Mouse (Mus musculus): ENCODE data around the gene Osbpl3. TPM values are rescaled to one million over a fixed set of nuclear protein-coding genes. Genes with fewer than 3 reads are reported as not detected.

Gene Osbpl3
- total and polyA plus RNA-seq, 3 experiments: 0.16 TPM; not detected in 2

DNA sequence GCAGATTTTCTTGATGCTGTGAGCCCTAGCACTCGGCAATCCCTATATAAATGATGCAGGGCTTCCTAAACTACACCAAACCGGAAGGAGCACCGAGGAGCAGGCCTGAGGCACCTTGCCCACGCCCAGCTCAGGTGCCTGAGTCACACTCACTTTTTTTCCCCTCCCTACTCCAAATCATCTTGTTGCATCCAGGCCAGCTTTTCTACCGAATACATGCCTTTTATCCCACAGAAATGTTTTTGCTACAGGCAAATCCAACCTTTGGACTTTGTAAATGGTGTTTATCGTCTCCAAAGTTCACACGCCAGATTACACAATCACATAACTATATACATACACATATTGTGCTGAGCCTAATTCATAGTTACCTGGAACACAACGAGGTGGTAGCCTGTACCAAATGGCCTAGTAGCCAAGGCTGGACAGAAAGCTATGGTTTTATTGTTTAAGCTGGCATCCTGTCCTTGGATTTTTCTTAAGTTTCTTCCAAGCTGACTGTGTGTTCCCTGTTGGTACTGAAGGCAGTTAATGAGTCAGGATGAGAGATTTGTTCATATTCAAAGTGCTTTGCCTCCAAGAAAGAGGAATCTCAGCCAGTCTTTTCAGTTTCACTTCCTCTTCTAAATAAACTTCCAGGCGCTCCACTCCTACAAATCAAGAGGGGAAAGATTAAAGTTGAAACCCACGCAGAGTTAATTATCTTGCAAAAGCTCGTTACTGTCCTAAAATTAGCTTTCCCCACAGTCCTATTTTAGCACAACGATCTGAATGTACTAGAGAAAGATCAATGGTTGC, 1.7 kb upstream of the Osbpl3 start:
- Histone ChIP-seq H3K9me3 (replicated peaks) (no peaks in the 10 kb centered on the region), H3K4me1 (ENCODE audit: insufficient read depth, low read depth, low read length) (no peaks in the 10 kb centered on the region), H3K27me3 (ENCODE audit: insufficient read depth, low read length) (peaks cover 30% of the 10 kb centered on the region), H3K36me3 (replicated peaks) (no peaks in the 10 kb centered on the region), H3K4me3 (ENCODE audit: low read depth, low read length) (no peak overlapping the region)
- DNase-seq (ENCODE audit: low spot score): no peak
- no peak for ATAC-seq (ENCODE audit: extremely low read depth, insufficient number of reproducible peaks, low FRiP score, poor library complexity, severe bottlenecking)
- TF ChIP-seq CTCF (IDR thresholded peaks at IDR 0.05; ENCODE audit: low read depth, low read length): no peak
- no peak for TF ChIP-seq GATA2 (IDR thresholded peaks at IDR 0.05; ENCODE audit: borderline replicate concordance, low read depth, low read length)
- no peak for TF ChIP-seq TAL1 (conservative IDR thresholded peaks at IDR 0.05; ENCODE audit: low read depth, low read length)
- no peak for TF ChIP-seq POLR2AphosphoS5 (IDR thresholded peaks at IDR 0.05; ENCODE audit: insufficient replicate concordance, low read depth, low read length)
- TF ChIP-seq GATA1 (IDR thresholded peaks at IDR 0.05; ENCODE audit: borderline replicate concordance, low read length): no peak

DNA sequence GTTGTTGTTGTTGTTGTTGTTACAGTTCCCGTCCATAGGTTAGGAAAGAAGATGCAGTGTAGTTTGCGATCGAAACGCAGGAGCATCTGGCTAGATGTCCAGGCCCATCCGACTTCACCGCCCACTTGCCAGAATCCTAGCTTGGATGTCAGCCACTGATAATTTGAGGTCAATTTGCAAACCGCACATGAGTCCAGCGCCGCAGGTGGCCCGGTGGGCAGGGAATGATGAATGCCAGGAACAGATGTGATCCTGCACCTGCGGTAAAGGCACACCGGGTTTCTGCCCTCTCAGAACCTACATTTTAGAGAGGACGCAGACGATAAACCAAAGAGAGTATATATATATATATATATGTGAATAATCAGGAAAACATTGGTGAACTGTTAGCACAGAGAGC, 705 bp upstream of the Osbpl3 start:
- Histone ChIP-seq H3K36me3 (replicated peaks) (no peaks in the 10 kb centered on the region), H3K4me1 (ENCODE audit: insufficient read depth, low read depth, low read length) (no peaks in the 10 kb centered on the region), H3K4me3 (ENCODE audit: low read depth, low read length) (no peak overlapping the region), H3K9me3 (replicated peaks) (no peaks in the 10 kb centered on the region), H3K27me3 (ENCODE audit: insufficient read depth, low read length) (peaks cover 32% of the 10 kb centered on the region)
- TF ChIP-seq GATA2 (IDR thresholded peaks at IDR 0.05; ENCODE audit: borderline replicate concordance, low read depth, low read length): no peak
- no peak for TF ChIP-seq GATA1 (IDR thresholded peaks at IDR 0.05; ENCODE audit: borderline replicate concordance, low read length)
- TF ChIP-seq TAL1 (conservative IDR thresholded peaks at IDR 0.05; ENCODE audit: low read depth, low read length): no peak
- TF ChIP-seq CTCF (IDR thresholded peaks at IDR 0.05; ENCODE audit: low read depth, low read length): no peak
- TF ChIP-seq POLR2AphosphoS5 (IDR thresholded peaks at IDR 0.05; ENCODE audit: insufficient replicate concordance, low read depth, low read length): no peak
- ATAC-seq (ENCODE audit: extremely low read depth, insufficient number of reproducible peaks, low FRiP score, poor library complexity, severe bottlenecking) (no peak), DNase-seq (ENCODE audit: low spot score) (no peak)

DNA sequence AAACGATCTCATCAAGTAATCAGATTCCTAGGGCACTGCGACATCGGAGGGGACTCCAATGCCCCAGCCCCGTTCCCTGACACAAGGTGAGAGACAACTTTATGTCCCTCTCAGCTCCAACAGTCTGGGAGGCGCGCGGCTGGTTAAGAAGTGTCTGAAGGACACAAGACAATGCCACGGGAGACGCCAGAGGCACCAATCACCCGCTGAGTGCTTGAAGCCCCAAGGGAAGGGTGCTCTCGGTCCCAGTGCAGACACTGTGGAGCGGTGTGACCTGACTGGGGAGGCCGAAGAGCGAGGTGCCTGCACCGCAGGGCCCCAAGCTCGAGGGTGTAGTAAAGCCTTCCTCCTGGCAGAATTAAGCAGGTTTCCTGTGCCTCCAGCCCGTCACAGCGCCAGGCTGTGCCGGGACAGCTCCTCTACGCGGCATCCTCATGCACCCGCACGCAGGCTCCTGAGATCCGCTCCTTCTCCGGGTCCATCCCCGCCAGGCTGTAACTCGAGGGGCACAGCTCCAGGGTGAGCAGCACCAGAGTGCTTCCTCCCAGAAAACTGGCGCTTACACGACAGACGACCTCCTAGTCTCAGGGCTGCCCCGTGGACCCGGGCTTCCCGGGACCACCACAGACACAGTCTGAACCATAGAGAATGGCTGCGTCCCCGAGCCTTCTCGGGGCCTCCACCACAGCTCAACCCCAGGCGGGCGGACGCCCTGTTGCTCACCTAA, 736 bp downstream of the Osbpl3 start:
- DNase-seq (ENCODE audit: low spot score) (no peak), ATAC-seq (ENCODE audit: extremely low read depth, insufficient number of reproducible peaks, low FRiP score, poor library complexity, severe bottlenecking) (no peak)
- no peak for TF ChIP-seq CTCF (IDR thresholded peaks at IDR 0.05; ENCODE audit: low read depth, low read length)
- no peak for TF ChIP-seq POLR2AphosphoS5 (IDR thresholded peaks at IDR 0.05; ENCODE audit: insufficient replicate concordance, low read depth, low read length)
- no peak for TF ChIP-seq GATA2 (IDR thresholded peaks at IDR 0.05; ENCODE audit: borderline replicate concordance, low read depth, low read length)
- no peak for TF ChIP-seq TAL1 (conservative IDR thresholded peaks at IDR 0.05; ENCODE audit: low read depth, low read length)
- no peak for TF ChIP-seq GATA1 (IDR thresholded peaks at IDR 0.05; ENCODE audit: borderline replicate concordance, low read length)
- Histone ChIP-seq H3K4me3 (ENCODE audit: low read depth, low read length) (no peak overlapping the region), H3K9me3 (replicated peaks) (no peaks in the 10 kb centered on the region), H3K4me1 (ENCODE audit: insufficient read depth, low read depth, low read length) (no peaks in the 10 kb centered on the region), H3K36me3 (replicated peaks) (no peaks in the 10 kb centered on the region), H3K27me3 (ENCODE audit: insufficient read depth, low read length) (peaks cover 32% of the 10 kb centered on the region)

DNA sequence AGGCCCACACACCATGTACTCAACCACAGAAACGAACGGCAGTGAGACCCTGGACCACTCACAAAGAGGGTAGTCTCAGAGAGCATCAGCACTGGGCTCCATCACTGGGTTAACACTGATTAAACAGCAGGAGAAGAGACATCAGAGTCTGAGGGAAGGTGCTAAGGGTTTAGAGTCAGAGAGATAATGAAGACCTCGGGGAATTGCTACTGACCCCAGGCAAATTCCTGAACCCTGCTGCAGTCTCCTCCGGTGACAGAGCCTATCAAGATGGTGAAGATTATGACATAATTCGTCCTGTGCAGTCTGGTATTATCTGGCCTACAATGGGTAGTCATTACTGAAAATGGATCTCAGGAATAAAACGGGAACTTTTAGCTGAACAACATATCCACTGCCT, 2.4 kb downstream of the Osbpl3 start:
- TF ChIP-seq GATA2 (IDR thresholded peaks at IDR 0.05; ENCODE audit: borderline replicate concordance, low read depth, low read length): no peak
- TF ChIP-seq TAL1 (conservative IDR thresholded peaks at IDR 0.05; ENCODE audit: low read depth, low read length): no peak
- TF ChIP-seq GATA1 (IDR thresholded peaks at IDR 0.05; ENCODE audit: borderline replicate concordance, low read length): no peak
- no peak for TF ChIP-seq POLR2AphosphoS5 (IDR thresholded peaks at IDR 0.05; ENCODE audit: insufficient replicate concordance, low read depth, low read length)
- no peak for TF ChIP-seq CTCF (IDR thresholded peaks at IDR 0.05; ENCODE audit: low read depth, low read length)
- Histone ChIP-seq H3K4me3 (ENCODE audit: low read depth, low read length) (no peak overlapping the region), H3K9me3 (replicated peaks) (no peaks in the 10 kb centered on the region), H3K27me3 (ENCODE audit: insufficient read depth, low read length) (peaks cover 28% of the 10 kb centered on the region), H3K4me1 (ENCODE audit: insufficient read depth, low read depth, low read length) (no peaks in the 10 kb centered on the region), H3K36me3 (replicated peaks) (no peaks in the 10 kb centered on the region)
- ATAC-seq (ENCODE audit: extremely low read depth, insufficient number of reproducible peaks, low FRiP score, poor library complexity, severe bottlenecking) (no peak), DNase-seq (ENCODE audit: low spot score) (no peak)

DNA sequence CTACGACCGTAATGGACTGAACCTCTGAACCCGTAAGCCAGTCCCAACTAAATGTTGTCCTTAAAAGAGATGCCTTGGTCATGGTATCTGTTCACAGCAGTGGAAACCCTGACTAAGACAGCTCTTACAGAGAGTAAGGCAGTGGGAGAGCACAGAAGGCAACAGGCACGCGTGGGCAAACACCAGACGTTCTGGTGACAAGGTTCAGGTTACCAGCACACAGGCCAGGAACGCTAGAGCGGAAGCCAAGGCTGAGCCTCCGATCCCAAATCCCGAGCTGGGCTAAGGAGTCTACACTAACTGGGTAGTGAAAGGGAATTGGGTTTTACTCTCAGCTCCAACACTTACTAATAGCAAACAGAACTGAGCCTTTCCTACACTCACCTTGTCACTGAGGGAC, 3.8 kb downstream of the Osbpl3 start:
- H3K4me1 ChIP-seq (ENCODE audit: insufficient read depth, low read depth, low read length): no peaks in the 10 kb centered on the region
- no peak overlapping the region for H3K4me3 ChIP-seq (ENCODE audit: low read depth, low read length)
- H3K36me3 ChIP-seq (replicated peaks): no peaks in the 10 kb centered on the region
- H3K9me3 ChIP-seq (replicated peaks): no peaks in the 10 kb centered on the region
- TF ChIP-seq GATA1 (IDR thresholded peaks at IDR 0.05; ENCODE audit: borderline replicate concordance, low read length) (no peak), POLR2AphosphoS5 (IDR thresholded peaks at IDR 0.05; ENCODE audit: insufficient replicate concordance, low read depth, low read length) (no peak), CTCF (IDR thresholded peaks at IDR 0.05; ENCODE audit: low read depth, low read length) (no peak), TAL1 (conservative IDR thresholded peaks at IDR 0.05; ENCODE audit: low read depth, low read length) (no peak), GATA2 (IDR thresholded peaks at IDR 0.05; ENCODE audit: borderline replicate concordance, low read depth, low read length) (no peak)
- H3K27me3 ChIP-seq (ENCODE audit: insufficient read depth, low read length): peaks cover 28% of the 10 kb centered on the region
- DNase-seq (ENCODE audit: low spot score): no peak
- no peak for ATAC-seq (ENCODE audit: extremely low read depth, insufficient number of reproducible peaks, low FRiP score, poor library complexity, severe bottlenecking)

DNA sequence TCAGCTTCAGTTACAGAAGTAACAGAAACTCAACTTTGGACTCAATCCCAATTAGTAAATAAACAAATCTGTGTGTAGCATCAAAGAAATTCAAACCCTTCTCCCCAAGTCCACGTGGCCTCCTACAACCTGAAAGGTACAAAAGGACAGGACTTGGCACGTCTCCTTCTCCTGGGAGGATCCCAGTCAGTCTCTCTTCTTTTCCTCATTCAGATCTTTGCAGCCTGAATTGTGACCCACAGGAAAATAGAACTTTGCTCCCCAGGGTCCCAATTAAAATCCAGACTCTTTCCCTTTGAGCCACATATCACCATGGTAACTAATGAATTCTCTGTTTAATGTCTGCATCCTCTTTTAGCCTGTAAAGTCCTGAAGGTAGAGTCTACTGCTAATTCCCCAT, 10.4 kb downstream of the Osbpl3 start:
- no peak for TF ChIP-seq POLR2AphosphoS5 (IDR thresholded peaks at IDR 0.05; ENCODE audit: insufficient replicate concordance, low read depth, low read length)
- TF ChIP-seq GATA2 (IDR thresholded peaks at IDR 0.05; ENCODE audit: borderline replicate concordance, low read depth, low read length): no peak
- TF ChIP-seq TAL1 (conservative IDR thresholded peaks at IDR 0.05; ENCODE audit: low read depth, low read length): no peak
- no peak for TF ChIP-seq GATA1 (IDR thresholded peaks at IDR 0.05; ENCODE audit: borderline replicate concordance, low read length)
- TF ChIP-seq CTCF (IDR thresholded peaks at IDR 0.05; ENCODE audit: low read depth, low read length): no peak
- ATAC-seq (ENCODE audit: extremely low read depth, insufficient number of reproducible peaks, low FRiP score, poor library complexity, severe bottlenecking): no peak
- H3K4me1 ChIP-seq (ENCODE audit: insufficient read depth, low read depth, low read length): no peaks in the 10 kb centered on the region
- no peaks in the 10 kb centered on the region for H3K36me3 ChIP-seq (replicated peaks)
- H3K27me3 ChIP-seq (ENCODE audit: insufficient read depth, low read length): peaks cover 2% of the 10 kb centered on the region
- H3K9me3 ChIP-seq (replicated peaks): no peaks in the 10 kb centered on the region
- no peak for DNase-seq (ENCODE audit: low spot score)
- H3K4me3 ChIP-seq (ENCODE audit: low read depth, low read length): no peak overlapping the region
